Mouse (Mus musculus): ENCODE data around the gene Ppp4r3a. TPM values are rescaled to one million over a fixed set of nuclear protein-coding genes. Genes with fewer than 3 reads are reported as not detected.
"Not testable (repeated sequence)": the region's sequence is repeated elsewhere in the genome, so short reads cannot be mapped to it uniquely, and the experiment has no call there.

Ppp4r3a gene
- total and polyA plus RNA-seq, 2 experiments from 2014 or later: 16.4 to 36.1 TPM

- DNase-seq (ENCODE audit: low spot score) (peak; percentile 42), ATAC-seq (ENCODE audit: low FRiP score) (no peak)
- peak; percentile 52 for TF ChIP-seq CTCF (IDR thresholded peaks at IDR 0.05)
- Histone ChIP-seq H3K4me3 (ENCODE audit: low read depth, low read length) (no peak overlapping the region), H3K36me3 (ENCODE audit: insufficient read depth, low read length) (no peaks in the 10 kb centered on the region), H3K9ac (replicated peaks; ENCODE audit: low read length, poor library complexity, severe bottlenecking) (no peak overlapping the region), H3K27me3 (ENCODE audit: insufficient read depth, low read length) (no peaks in the 10 kb centered on the region), H3K27ac (ENCODE audit: low read depth, low read length) (no peak overlapping the region), H3K4me2 (ENCODE audit: low read depth, low read length, poor library complexity, severe bottlenecking) (no peak overlapping the region), H3K4me1 (ENCODE audit: insufficient read depth, low read length) (no peaks in the 10 kb centered on the region), H3K9me3 (ENCODE audit: low read length) (no peaks in the 10 kb centered on the region)
- 79% methylated on average over 3 of the region's 3 CpGs for WGBS
Observed at GRCm38 (mm10) chr12:101102648-101103047, 19.1 kb upstream of the Ppp4r3a start.

GRCm38 (mm10) chr12:101093678-101094077 is 10.2 kb upstream of the Ppp4r3a start:
- DNase-seq (ENCODE audit: low spot score); H3K36me3 ChIP-seq (ENCODE audit: insufficient read depth, low read length); H3K4me3 ChIP-seq (ENCODE audit: low read depth, low read length); H3K9me3 ChIP-seq (ENCODE audit: low read length); ATAC-seq (ENCODE audit: low FRiP score); H3K9ac ChIP-seq (replicated peaks; ENCODE audit: low read length, poor library complexity, severe bottlenecking); H3K27ac ChIP-seq (ENCODE audit: low read depth, low read length); H3K4me2 ChIP-seq (ENCODE audit: low read depth, low read length, poor library complexity, severe bottlenecking); H3K4me1 ChIP-seq (ENCODE audit: insufficient read depth, low read length); H3K27me3 ChIP-seq (ENCODE audit: insufficient read depth, low read length): not testable (repeated sequence)
- 59% methylated on average over 3 of the region's 3 CpGs for WGBS

GRCm38 (mm10) chr12:101089955-101090354 is 6.5 kb upstream of the Ppp4r3a start:
- 75% methylated on average over 1 of the region's 1 CpGs for WGBS
- no peak for TF ChIP-seq CTCF (IDR thresholded peaks at IDR 0.05)

DNA sequence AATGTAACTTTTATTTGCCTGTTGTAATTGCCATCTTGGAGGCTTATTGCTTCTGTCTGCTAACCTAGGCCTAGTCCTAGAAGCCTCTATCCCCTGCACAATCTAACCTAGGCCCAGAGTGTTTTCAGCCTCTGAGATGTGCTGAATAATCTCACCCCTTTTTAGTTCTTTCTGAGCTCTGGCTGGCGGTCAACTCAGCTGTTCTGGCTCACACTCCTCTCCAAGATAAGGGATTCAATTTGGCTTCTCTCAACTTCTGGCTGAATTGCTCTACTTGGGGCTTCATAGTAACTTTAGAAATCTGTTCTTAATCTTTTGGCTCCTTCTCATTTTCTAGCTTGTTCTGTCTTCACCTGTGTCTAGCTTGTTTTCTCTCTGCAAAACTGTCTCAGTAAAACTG is 3.9 kb upstream of the Ppp4r3a start:
- Histone ChIP-seq H3K4me2 (ENCODE audit: low read depth, low read length, poor library complexity, severe bottlenecking) (no peak overlapping the region), H3K9ac (replicated peaks; ENCODE audit: low read length, poor library complexity, severe bottlenecking) (no peak overlapping the region), H3K4me1 (ENCODE audit: insufficient read depth, low read length) (peaks cover 2% of the 10 kb centered on the region; the same call in 1 of the 2 replicates), H3K9me3 (ENCODE audit: low read length) (no peaks in the 10 kb centered on the region), H3K27ac (ENCODE audit: low read depth, low read length) (no peak overlapping the region), H3K27me3 (ENCODE audit: insufficient read depth, low read length) (no peaks in the 10 kb centered on the region), H3K36me3 (ENCODE audit: insufficient read depth, low read length) (no peaks in the 10 kb centered on the region), H3K4me3 (ENCODE audit: low read depth, low read length) (no peak overlapping the region)
- ATAC-seq (ENCODE audit: low FRiP score) (no peak), DNase-seq (ENCODE audit: low spot score) (no peak)
- 72% methylated on average over 1 of the region's 1 CpGs for WGBS
- TF ChIP-seq CTCF (IDR thresholded peaks at IDR 0.05): no peak

More at GRCm38 (mm10) chr12:101089955-101090354, 6.5 kb upstream of the Ppp4r3a start:
- no peaks in the 10 kb centered on the region for H3K9me3 ChIP-seq (ENCODE audit: low read length)
- DNase-seq (ENCODE audit: low spot score) (no peak), ATAC-seq (ENCODE audit: low FRiP score) (no peak)
- H3K4me2 ChIP-seq (ENCODE audit: low read depth, low read length, poor library complexity, severe bottlenecking): no peak overlapping the region
- H3K4me3 ChIP-seq (ENCODE audit: low read depth, low read length): no peak overlapping the region
- H3K27me3 ChIP-seq (ENCODE audit: insufficient read depth, low read length): no peaks in the 10 kb centered on the region
- no peak overlapping the region for H3K27ac ChIP-seq (ENCODE audit: low read depth, low read length)
- no peak overlapping the region for H3K9ac ChIP-seq (replicated peaks; ENCODE audit: low read length, poor library complexity, severe bottlenecking)
- H3K36me3 ChIP-seq (ENCODE audit: insufficient read depth, low read length): no peaks in the 10 kb centered on the region
- H3K4me1 ChIP-seq (ENCODE audit: insufficient read depth, low read length): no peaks in the 10 kb centered on the region

GRCm38 (mm10) chr12:101084881-101085666 is 1.6 kb upstream of the Ppp4r3a start:
- Histone ChIP-seq H3K4me3 (ENCODE audit: low read depth, low read length) (no peak overlapping the region), H3K9ac (replicated peaks; ENCODE audit: low read length, poor library complexity, severe bottlenecking) (no peak overlapping the region), H3K27ac (ENCODE audit: low read depth, low read length) (no peak overlapping the region), H3K4me1 (ENCODE audit: insufficient read depth, low read length) (peaks cover 7% of the 10 kb centered on the region), H3K4me2 (ENCODE audit: low read depth, low read length, poor library complexity, severe bottlenecking) (peak overlapping the region; percentile 81), H3K36me3 (ENCODE audit: insufficient read depth, low read length) (no peaks in the 10 kb centered on the region), H3K27me3 (ENCODE audit: insufficient read depth, low read length) (no peaks in the 10 kb centered on the region), H3K9me3 (ENCODE audit: low read length) (no peaks in the 10 kb centered on the region)
- ATAC-seq (ENCODE audit: low FRiP score) (no peak), DNase-seq (ENCODE audit: low spot score) (no peak)
- 93% methylated on average over 9 of the region's 9 CpGs for WGBS
- no peak for TF ChIP-seq CTCF (IDR thresholded peaks at IDR 0.05)

- DNase-seq (ENCODE audit: low spot score): peak; percentile 33
- WGBS: 7% methylated on average over 4 of the region's 4 CpGs
- TF ChIP-seq CTCF (IDR thresholded peaks at IDR 0.05): peak; percentile 52
Observed at GRCm38 (mm10) chr12:101084237-101084636, 735 bp upstream of the Ppp4r3a start.

More at GRCm38 (mm10) chr12:101084237-101084636, 735 bp upstream of the Ppp4r3a start:
- peak overlapping the region; percentile 99 for H3K27ac ChIP-seq (ENCODE audit: low read depth, low read length)
- ATAC-seq (ENCODE audit: low FRiP score): no peak
- peaks cover 7% of the 10 kb centered on the region for H3K4me1 ChIP-seq (ENCODE audit: insufficient read depth, low read length)
- no peaks in the 10 kb centered on the region for H3K9me3 ChIP-seq (ENCODE audit: low read length)
- peak overlapping the region; percentile 100 for H3K4me3 ChIP-seq (ENCODE audit: low read depth, low read length)
- H3K9ac ChIP-seq (replicated peaks; ENCODE audit: low read length, poor library complexity, severe bottlenecking): peak overlapping the region; percentile 96
- peak overlapping the region; percentile 81 for H3K4me2 ChIP-seq (ENCODE audit: low read depth, low read length, poor library complexity, severe bottlenecking)
- no peaks in the 10 kb centered on the region for H3K36me3 ChIP-seq (ENCODE audit: insufficient read depth, low read length)
- no peaks in the 10 kb centered on the region for H3K27me3 ChIP-seq (ENCODE audit: insufficient read depth, low read length)
